Mouse (Mus musculus): ENCODE data around the gene Bms1.

- TF ChIP-seq CTCF (IDR thresholded peaks at IDR 0.05; ENCODE audit: insufficient read depth, low read length): no peak
- TF ChIP-seq POLR2A (IDR thresholded peaks at IDR 0.05; ENCODE audit: borderline replicate concordance, extremely low read depth, low read depth, low read length): no peak
Observed at GRCm38 (mm10) chr6:118376023-118376422, 43.3 kb downstream of the Bms1 start.

Measured in lung, adult 2 months (tissue).